Mouse (Mus musculus): ENCODE measurements around the gene Tenm3. TPM values are rescaled to one million over a fixed set of nuclear protein-coding genes. Genes with fewer than 3 reads are reported as not detected.

Tenm3 gene
- polyA plus RNA-seq, 1 experiment from 2014 or later, result 8.3 TPM

DNA sequence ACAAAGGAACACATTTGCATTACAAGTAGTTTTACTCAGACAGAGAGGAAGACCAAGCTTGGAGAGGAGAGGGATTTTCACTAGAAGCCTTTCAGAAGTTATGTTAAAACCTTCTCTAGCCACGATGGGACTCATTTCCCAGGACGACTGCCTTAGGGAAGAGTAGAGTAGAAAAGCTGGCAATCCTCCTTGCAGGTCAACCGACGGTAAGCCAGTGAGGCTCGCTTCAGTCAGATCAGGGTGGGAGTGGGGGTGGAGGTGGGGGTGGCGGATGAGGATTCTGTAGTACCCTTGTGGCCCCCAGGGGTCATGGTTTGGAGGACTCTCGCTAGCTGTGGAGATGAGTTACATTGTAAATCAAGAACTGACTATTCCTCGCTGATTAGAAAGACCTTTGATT, 264.6 kb downstream of the Tenm3 start:
- Histone ChIP-seq H3K36me3 (ENCODE audit: control insufficient read depth, insufficient read depth, low read length) (no peaks in the 10 kb centered on the region), H3K4me1 (ENCODE audit: control insufficient read depth in 2 of 2, insufficient read depth in 2 of 2, low read length in 2 of 2) (no peaks in the 10 kb centered on the region), H3K27me3 (ENCODE audit: control insufficient read depth, insufficient read depth, low read length) (no peaks in the 10 kb centered on the region), H3K9me3 (ENCODE audit: control insufficient read depth, low read length) (no peaks in the 10 kb centered on the region), H3K4me2 (ENCODE audit: low read length) (peak overlapping the region; percentile 28), H3K27ac (replicated peaks in 1 of 2; ENCODE audit: control insufficient read depth in 1 of 2, insufficient read depth in 1 of 2, low read depth in 2 of 2, low read length in 2 of 2) (no peak overlapping the region), H3K4me3 (ENCODE audit: control insufficient read depth in 1 of 2, insufficient read depth in 1 of 2, low read depth in 1 of 2, low read length in 2 of 2) (no peak overlapping the region), H3K9ac (ENCODE audit: low read length) (no peak overlapping the region)
- 20% methylated on average over 8 of the region's 8 CpGs for WGBS
- no peak for ATAC-seq (ENCODE audit: insufficient number of reproducible peaks, insufficient read depth, low FRiP score, low read depth)

GRCm38 (mm10) chr8:48572941-48573340, 270.8 kb downstream of the Tenm3 start:
- Histone ChIP-seq H3K9me3 (ENCODE audit: control insufficient read depth, low read length) (no peaks in the 10 kb centered on the region), H3K4me2 (ENCODE audit: low read length) (no peak overlapping the region), H3K27me3 (ENCODE audit: control insufficient read depth, insufficient read depth, low read length) (no peaks in the 10 kb centered on the region), H3K4me1 (ENCODE audit: control insufficient read depth in 2 of 2, insufficient read depth in 2 of 2, low read length in 2 of 2) (no peaks in the 10 kb centered on the region), H3K27ac (replicated peaks in 1 of 2; ENCODE audit: control insufficient read depth in 1 of 2, insufficient read depth in 1 of 2, low read depth in 2 of 2, low read length in 2 of 2) (no peak overlapping the region), H3K4me3 (ENCODE audit: control insufficient read depth in 1 of 2, insufficient read depth in 1 of 2, low read depth in 1 of 2, low read length in 2 of 2) (no peak overlapping the region), H3K9ac (ENCODE audit: low read length) (no peak overlapping the region), H3K36me3 (ENCODE audit: control insufficient read depth, insufficient read depth, low read length) (no peaks in the 10 kb centered on the region)
- 70% methylated on average over 1 of the region's 1 CpGs for WGBS
- no peak for ATAC-seq (ENCODE audit: insufficient number of reproducible peaks, insufficient read depth, low FRiP score, low read depth)

DNA sequence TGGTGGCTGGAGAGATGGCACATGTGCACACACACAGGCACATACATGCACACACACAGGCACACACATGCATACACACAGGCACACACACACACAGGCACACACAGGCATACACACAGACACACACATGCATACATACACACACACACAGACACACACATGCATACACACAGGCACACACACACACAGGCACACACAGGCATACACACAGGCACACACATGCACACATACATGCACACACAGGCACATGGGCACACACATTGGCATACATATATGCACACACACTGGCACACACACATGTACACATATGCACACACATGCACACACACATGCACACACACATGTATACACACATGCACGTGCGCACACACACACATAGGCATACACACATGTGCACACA, 271.4 kb downstream of the Tenm3 start:
- 85% methylated on average over 2 of the region's 2 CpGs for WGBS
- no peaks in the 10 kb centered on the region for H3K27me3 ChIP-seq (ENCODE audit: control insufficient read depth, insufficient read depth, low read length)
- H3K9ac ChIP-seq (ENCODE audit: low read length), result no peak overlapping the region
- H3K4me1 ChIP-seq (ENCODE audit: control insufficient read depth in 2 of 2, insufficient read depth in 2 of 2, low read length in 2 of 2), result no peaks in the 10 kb centered on the region
- no peak overlapping the region for H3K4me3 ChIP-seq (ENCODE audit: control insufficient read depth in 1 of 2, insufficient read depth in 1 of 2, low read depth in 1 of 2, low read length in 2 of 2)
- ATAC-seq (ENCODE audit: insufficient number of reproducible peaks, insufficient read depth, low FRiP score, low read depth), result no peak
- no peaks in the 10 kb centered on the region for H3K9me3 ChIP-seq (ENCODE audit: control insufficient read depth, low read length)
- H3K27ac ChIP-seq (replicated peaks in 1 of 2; ENCODE audit: control insufficient read depth in 1 of 2, insufficient read depth in 1 of 2, low read depth in 2 of 2, low read length in 2 of 2), result no peak overlapping the region
- no peak overlapping the region for H3K4me2 ChIP-seq (ENCODE audit: low read length)
- no peaks in the 10 kb centered on the region for H3K36me3 ChIP-seq (ENCODE audit: control insufficient read depth, insufficient read depth, low read length)

GRCm38 (mm10) chr8:48568608-48569007, 275.1 kb downstream of the Tenm3 start:
- 40% methylated on average over 4 of the region's 4 CpGs for WGBS
- Histone ChIP-seq H3K9me3 (ENCODE audit: control insufficient read depth, low read length) (no peaks in the 10 kb centered on the region), H3K27ac (replicated peaks in 1 of 2; ENCODE audit: control insufficient read depth in 1 of 2, insufficient read depth in 1 of 2, low read depth in 2 of 2, low read length in 2 of 2) (no peak overlapping the region)

DNA sequence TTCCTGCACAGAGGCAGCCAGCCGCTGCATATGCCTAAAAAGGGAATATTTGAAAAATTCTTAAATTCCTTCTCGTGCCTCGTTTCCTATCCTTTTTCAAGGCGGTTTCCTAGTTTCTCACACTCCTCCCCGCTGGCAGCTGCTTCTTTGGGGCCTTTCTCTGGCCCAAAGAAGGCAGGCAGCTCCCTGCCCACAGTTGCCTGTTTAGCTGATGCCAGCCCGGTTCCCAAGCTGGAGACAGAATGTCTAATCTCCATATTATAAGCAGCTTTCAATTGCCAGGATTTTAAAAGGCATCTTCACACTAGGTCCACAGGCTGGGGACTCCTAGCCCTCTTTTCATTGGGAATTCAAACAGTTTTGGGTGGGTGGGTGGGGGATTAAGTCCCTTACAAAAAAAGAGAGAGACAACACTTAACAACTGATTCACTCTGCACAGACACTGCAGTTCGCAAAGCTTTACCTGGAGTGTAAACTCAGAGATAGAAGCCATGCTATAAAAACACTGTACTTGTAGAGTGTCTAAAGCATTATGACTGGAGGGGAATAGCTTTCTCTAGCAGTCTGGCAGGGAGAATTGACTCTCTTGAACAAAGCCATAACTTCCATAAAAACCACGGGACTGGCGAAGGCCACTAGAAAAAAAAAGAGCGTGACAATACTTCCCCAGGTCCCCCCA, 275.7 kb downstream of the Tenm3 start:
- Histone ChIP-seq H3K4me2 (ENCODE audit: low read length) (no peak overlapping the region), H3K9me3 (ENCODE audit: control insufficient read depth, low read length) (no peaks in the 10 kb centered on the region), H3K4me1 (ENCODE audit: control insufficient read depth in 2 of 2, insufficient read depth in 2 of 2, low read length in 2 of 2) (no peaks in the 10 kb centered on the region), H3K36me3 (ENCODE audit: control insufficient read depth, insufficient read depth, low read length) (no peaks in the 10 kb centered on the region), H3K27me3 (ENCODE audit: control insufficient read depth, insufficient read depth, low read length) (no peaks in the 10 kb centered on the region), H3K4me3 (ENCODE audit: control insufficient read depth in 1 of 2, insufficient read depth in 1 of 2, low read depth in 1 of 2, low read length in 2 of 2) (no peak overlapping the region), H3K9ac (ENCODE audit: low read length) (no peak overlapping the region), H3K27ac (replicated peaks in 1 of 2; ENCODE audit: control insufficient read depth in 1 of 2, insufficient read depth in 1 of 2, low read depth in 2 of 2, low read length in 2 of 2) (no peak overlapping the region)
- no peak for ATAC-seq (ENCODE audit: insufficient number of reproducible peaks, insufficient read depth, low FRiP score, low read depth)
- whole genome bisulfite sequencing, result 74% methylated on average over 10 of the region's 10 CpGs

More at GRCm38 (mm10) chr8:48568608-48569007, 275.1 kb downstream of the Tenm3 start:
- Histone ChIP-seq H3K27me3 (ENCODE audit: control insufficient read depth, insufficient read depth, low read length) (no peaks in the 10 kb centered on the region), H3K4me2 (ENCODE audit: low read length) (no peak overlapping the region), H3K4me1 (ENCODE audit: control insufficient read depth in 2 of 2, insufficient read depth in 2 of 2, low read length in 2 of 2) (no peaks in the 10 kb centered on the region), H3K4me3 (ENCODE audit: control insufficient read depth in 1 of 2, insufficient read depth in 1 of 2, low read depth in 1 of 2, low read length in 2 of 2) (no peak overlapping the region), H3K36me3 (ENCODE audit: control insufficient read depth, insufficient read depth, low read length) (no peaks in the 10 kb centered on the region), H3K9ac (ENCODE audit: low read length) (no peak overlapping the region)
- ATAC-seq (ENCODE audit: insufficient number of reproducible peaks, insufficient read depth, low FRiP score, low read depth), result no peak

- H3K27me3 ChIP-seq (ENCODE audit: control insufficient read depth, insufficient read depth, low read length), result no peaks in the 10 kb centered on the region
These were observed 283.5 kb downstream of the Tenm3 start for GRCm38 (mm10) chr8:48560227-48560626.

GRCm38 (mm10) chr8:48555546-48556141, 288.1 kb downstream of the Tenm3 start:
- no peaks in the 10 kb centered on the region for H3K9me3 ChIP-seq (ENCODE audit: control insufficient read depth, low read length)
- H3K4me1 ChIP-seq (ENCODE audit: control insufficient read depth in 2 of 2, insufficient read depth in 2 of 2, low read length in 2 of 2), result no peaks in the 10 kb centered on the region
- peak overlapping the region; percentile 83 for H3K9ac ChIP-seq (ENCODE audit: low read length)
- H3K4me3 ChIP-seq (ENCODE audit: control insufficient read depth in 1 of 2, insufficient read depth in 1 of 2, low read depth in 1 of 2, low read length in 2 of 2), result peak overlapping the region; percentile 82 to 88
- H3K27me3 ChIP-seq (ENCODE audit: control insufficient read depth, insufficient read depth, low read length), result no peaks in the 10 kb centered on the region
- no peaks in the 10 kb centered on the region for H3K36me3 ChIP-seq (ENCODE audit: control insufficient read depth, insufficient read depth, low read length)
- peak; percentile 64 for ATAC-seq (ENCODE audit: insufficient number of reproducible peaks, insufficient read depth, low FRiP score, low read depth)
- peak overlapping the region; percentile 73 to 86 for H3K27ac ChIP-seq (replicated peaks in 1 of 2; ENCODE audit: control insufficient read depth in 1 of 2, insufficient read depth in 1 of 2, low read depth in 2 of 2, low read length in 2 of 2)
- WGBS, result under 1% methylated on average over 55 of the region's 55 CpGs
- peak overlapping the region; percentile 96 for H3K4me2 ChIP-seq (ENCODE audit: low read length)

More at GRCm38 (mm10) chr8:48560227-48560626, 283.5 kb downstream of the Tenm3 start:
- H3K4me2 ChIP-seq (ENCODE audit: low read length), result no peak overlapping the region
- H3K4me3 ChIP-seq (ENCODE audit: control insufficient read depth in 1 of 2, insufficient read depth in 1 of 2, low read depth in 1 of 2, low read length in 2 of 2), result no peak overlapping the region
- WGBS, result 76% methylated on average over 9 of the region's 9 CpGs
- no peaks in the 10 kb centered on the region for H3K9me3 ChIP-seq (ENCODE audit: control insufficient read depth, low read length)
- no peak overlapping the region for H3K9ac ChIP-seq (ENCODE audit: low read length)
- no peaks in the 10 kb centered on the region for H3K4me1 ChIP-seq (ENCODE audit: control insufficient read depth in 2 of 2, insufficient read depth in 2 of 2, low read length in 2 of 2)
- ATAC-seq (ENCODE audit: insufficient number of reproducible peaks, insufficient read depth, low FRiP score, low read depth), result no peak
- no peak overlapping the region for H3K27ac ChIP-seq (replicated peaks in 1 of 2; ENCODE audit: control insufficient read depth in 1 of 2, insufficient read depth in 1 of 2, low read depth in 2 of 2, low read length in 2 of 2)
- no peaks in the 10 kb centered on the region for H3K36me3 ChIP-seq (ENCODE audit: control insufficient read depth, insufficient read depth, low read length)

Data from heart, embryonic 14.5 days (tissue).